Mouse (Mus musculus) CH12F3 (cell line): ENCODE data around the gene B4galnt1.

Experiments used
- in situ Hi-C: fragments of 300-500 bp; cut with MboI; formaldehyde crosslinking; loops from 2 replicates; pipeline ENCODE4 v1.14.3; 2020; ENCODE audit warnings: low sequenced_read_pairs

B4galnt1 gene

DNA sequence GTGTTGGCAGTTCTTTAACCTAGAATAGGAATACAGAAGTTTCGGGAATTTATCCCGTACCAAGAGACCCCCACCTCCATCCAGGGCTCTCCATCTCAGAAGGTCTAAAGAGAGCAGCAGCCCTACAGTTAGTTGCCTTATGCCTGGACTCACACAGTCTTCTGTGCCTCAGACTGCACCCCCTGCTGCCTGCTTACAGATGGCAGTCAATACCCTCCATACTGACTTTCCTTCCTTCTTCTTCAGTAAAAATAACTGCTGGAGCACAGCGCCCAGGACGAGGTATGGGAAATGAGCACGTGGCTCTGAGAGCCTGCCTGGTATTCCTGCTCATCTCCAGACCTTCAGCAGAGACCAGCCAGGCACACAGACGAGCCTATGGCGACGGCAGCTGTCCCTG lies 35.3 kb downstream of the B4galnt1 start:
- in situ Hi-C loops, result no loop called here

DNA sequence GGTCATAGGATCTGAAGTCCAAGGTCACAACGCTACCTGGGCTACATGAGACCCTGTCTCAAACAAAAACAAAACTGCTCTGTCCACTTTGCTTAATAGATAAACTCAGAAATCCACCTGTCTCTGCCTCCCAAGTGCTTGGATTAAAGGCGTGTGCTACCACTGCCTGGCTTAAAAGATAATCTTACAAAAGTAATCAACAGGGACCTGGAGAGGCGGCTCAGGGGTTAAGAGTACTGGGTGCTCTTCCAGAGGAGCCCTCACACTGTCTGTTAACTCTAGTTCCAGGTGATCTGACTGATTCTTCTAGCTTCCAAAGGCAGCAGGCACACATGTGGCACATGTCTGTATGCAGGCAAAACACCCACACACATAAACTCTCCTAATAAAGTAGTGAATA lies 38.1 kb downstream of the B4galnt1 start:
- in situ Hi-C loops, result no loop called here

DNA sequence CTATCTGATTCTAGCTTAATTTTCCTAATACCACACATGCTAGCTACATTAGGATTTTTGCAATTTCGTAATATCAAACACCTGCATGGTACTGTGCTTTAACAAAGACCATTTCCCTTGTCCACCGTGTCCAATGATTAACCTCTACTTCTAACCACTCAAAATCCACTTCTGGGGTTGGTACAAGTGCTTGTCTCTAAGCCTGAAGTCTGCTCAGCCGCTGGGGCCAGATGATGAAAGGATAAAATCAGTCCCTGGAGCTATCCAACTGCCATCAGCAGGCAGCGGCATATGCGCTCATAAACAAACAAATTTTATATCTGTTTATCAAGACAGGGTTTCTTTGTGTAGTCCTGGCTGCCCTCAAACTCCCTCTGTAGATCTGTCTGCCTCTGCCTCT lies 39.6 kb downstream of the B4galnt1 start:
- in situ Hi-C loops, result no loop called here

DNA sequence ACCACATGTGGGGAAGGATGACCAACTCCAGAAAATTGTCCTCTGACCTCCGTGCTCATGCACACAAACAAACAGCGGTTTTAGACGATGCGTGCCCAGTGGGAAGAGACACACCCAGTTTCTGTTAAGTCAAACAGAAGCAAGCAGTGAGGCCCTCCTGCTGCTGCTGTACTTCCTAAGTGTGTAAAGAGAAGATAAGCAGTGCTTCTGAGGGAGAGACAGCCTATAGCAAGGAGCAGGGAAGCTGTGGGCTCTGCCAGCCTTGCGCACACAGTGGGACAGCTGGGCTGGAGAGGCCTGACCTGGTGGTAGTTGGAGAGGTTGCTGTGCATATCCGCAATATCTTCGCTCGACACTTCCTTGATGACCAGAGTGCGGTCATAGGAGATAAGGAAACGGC lies 40.3 kb downstream of the B4galnt1 start:
- in situ Hi-C loops, result no loop called here

DNA sequence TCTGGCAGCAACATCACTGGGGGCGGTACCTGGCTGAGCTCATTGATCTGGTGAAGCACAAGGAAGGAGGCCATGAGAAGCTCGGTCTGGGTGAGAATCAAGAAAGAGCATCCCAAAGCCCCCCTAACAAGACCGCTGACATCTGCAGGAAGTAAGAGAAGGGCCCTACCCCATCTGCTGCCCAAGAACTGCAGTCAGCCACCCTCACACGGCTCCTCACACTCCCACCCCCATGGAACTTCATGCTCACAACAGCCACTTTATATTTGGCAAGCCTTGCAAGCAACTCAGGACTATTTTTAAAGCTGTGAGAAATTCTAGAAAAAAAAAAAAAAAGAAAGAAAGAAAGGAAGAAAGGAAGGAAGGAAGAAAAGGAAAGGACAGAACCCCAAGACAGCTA lies 43.9 kb downstream of the B4galnt1 start:
- in situ Hi-C loops, result no loop called here

DNA sequence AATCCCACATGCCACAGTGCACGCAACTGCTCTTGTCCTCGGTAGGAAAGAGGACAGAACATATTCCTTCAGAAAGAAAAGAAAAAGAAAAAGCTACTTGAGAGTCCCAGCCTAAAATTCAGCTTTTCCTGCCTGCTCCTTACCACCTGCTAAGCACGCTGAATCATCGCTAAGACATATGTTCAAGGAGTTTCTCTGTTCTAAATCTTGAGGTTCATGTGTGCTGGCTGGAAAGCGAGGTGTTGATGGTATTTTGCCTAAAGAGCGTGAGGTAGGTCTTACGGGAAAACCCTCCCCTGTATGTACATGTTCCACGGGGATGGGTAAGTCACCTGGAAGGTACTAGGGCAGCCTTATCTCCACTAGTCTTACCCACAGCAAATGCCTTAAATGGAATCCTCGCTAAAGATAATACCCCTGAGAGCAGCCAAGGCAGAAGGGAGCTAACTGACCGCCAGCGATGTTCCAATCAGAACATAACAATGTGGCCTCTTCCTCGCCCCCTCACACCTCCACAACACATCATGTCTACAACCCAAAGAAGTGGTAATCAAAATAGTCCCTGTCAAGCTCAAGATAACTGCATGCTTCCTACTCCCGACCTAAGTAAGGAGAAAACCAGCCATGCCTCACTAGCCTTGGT lies 45.0 kb downstream of the B4galnt1 start:
- in situ Hi-C loops, result no loop called here

DNA sequence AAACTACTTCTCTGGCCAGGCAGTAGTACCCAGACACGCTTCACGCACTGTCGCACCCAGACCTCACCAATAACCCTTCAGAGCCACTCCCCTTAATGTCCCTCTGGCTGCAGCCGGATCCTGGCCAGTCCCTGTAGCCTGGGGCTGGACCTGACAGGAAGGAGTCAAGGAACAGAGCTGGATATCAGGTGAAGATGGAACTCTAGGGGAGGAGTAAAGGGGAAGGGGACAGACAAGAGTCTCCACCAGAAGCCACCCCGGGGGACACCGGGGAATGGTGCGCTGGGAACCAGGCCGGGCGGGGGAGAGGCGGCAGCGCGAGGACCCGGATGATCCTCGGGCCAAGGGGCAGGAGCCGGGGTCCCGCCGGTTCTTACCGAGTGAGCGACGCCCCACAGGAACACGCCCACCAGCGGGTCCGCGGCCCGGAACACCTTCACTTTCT lies 46.0 kb downstream of the B4galnt1 start:
- in situ Hi-C loops, result no loop called here

DNA sequence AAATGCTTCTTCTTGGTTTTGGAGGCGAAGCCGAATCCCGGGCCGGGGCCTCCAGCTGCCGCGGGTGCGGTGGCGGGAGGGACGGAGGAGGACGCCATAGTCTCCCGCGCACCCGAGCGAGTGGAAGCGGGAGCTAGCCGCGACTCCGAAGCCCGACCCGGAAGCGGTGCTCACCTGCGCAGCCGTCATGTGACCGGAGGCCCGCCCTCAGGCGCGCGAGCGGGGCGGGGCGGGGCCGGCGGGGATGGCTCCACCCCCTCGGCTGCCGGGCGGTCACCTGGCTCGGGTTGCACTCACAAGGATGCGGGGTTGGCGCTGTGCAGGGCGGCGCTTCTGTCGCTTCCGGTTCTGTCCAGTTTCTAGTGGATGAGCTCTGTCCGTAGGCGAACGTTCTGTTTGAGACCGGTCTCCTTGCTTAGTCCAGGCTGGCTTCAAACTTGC lies 46.4 kb downstream of the B4galnt1 start, which contains the start of gene Pip4k2c:
Gene Pip4k2c (minus strand): TSS at position 172 of the 441 bp plus-strand sequence.
- in situ Hi-C loops, result no loop called here

DNA sequence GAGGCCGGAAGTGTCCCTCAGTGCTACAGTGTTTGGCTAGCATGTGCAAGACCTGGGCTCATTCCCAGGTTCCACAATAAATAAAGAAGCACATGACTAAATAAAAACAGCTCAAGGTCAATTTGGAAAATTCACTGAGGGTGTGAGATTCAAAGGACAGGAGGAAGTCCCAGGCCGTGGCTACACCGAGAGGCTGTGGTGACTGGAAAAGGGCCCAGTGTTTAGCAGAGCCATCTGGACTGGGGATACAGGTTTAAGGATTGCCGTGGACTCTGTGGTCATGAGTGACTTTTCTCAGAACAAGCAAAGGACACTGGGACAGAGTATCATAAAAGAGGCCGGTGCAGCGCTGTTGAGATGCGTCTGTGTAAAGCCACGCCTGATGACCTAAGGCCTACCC lies 48.2 kb downstream of the B4galnt1 start:
- in situ Hi-C loops, result no loop called here

DNA sequence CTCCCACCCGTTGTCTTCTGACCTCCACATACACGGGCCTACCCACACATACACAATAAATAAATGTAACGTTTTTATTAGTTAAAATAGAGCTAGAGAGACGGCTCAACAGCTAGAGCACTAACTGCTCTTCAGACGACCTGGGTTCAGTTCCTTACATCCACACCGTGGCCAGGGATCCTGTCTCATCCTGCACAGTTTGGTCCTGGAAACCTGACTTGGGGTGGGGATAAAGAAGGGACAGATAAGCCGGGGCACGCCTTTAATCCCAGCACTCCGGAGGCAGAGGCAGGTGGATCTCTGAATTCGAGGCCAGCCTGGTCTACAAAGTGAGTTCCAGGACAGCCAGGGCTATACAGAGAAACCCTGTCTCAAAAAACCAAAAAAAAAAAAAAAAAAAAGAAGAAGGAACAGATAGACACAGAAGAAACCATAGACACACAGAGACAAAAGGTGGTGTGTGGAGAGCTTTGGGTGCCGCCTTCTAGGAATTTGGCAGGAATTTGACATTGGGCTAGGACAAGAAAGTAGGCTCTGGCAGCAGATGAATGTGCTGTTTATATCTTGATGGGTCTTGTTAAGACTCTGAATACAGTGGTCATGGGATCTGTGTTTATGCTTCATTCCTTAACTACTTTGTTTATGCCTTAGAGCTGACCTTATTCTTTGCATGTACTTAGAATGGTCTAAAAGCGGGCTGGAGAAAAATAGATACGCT lies 48.8 kb downstream of the B4galnt1 start:
- in situ Hi-C loops, result no loop called here

DNA sequence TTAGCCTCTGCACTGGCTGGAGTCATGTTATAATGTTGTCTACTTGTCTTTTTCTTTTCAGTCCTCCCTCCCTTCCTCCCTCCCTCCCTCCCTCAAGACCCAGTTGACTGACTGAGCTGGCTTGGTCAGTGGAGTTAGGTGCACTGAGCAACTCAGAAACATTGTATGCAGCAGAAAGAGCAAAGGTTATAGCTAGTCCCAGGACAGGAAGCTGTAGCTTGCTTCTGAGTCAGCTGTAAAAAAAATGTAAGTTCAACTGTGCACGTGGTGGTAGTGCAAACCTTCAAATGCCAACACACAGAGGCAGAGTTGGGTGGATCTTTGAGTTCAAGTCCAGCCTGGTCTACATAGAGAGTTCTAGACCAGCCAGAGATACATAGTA lies 49.4 kb downstream of the B4galnt1 start:
- in situ Hi-C loops, result no loop called here

DNA sequence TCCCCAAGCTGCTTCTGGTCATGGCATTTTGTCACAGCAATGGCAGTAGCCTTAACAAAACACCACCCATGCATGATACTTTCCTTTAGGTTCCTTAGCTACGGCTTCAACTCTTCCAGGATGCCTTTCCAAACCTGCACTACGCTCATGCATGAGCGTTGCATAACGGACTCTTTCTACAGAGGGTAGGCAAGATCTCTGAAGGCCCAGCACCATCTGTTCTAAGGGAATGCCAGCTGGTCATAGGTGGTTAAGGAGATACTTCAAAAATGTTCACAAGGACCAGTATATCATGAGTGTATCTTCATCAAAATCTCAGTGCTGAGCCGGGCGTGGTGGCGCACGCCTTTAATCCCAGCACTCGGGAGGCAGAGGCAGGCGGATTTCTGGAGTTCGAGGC lies 51.4 kb downstream of the B4galnt1 start:
- in situ Hi-C loops, result no loop called here

DNA sequence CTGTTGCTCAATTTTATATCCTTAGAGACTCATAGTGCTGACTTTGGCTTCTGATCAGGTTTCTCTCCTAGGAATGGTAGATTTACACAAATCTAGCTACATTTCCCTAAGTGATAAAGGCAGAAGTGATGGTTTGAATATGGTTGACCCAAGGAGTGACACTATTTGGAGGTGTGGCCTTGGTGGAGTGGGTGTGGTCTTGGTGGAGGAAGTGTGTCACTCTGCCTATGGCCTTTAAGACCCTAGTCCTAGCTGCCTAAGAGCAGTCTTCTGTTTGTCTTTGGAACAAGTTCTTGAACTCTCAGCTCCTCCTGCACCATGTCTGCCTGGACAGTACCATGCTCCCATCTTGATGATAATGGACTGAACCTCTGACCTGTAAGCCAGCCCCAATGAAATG lies 52.2 kb downstream of the B4galnt1 start:
- in situ Hi-C loops, result no loop called here

DNA sequence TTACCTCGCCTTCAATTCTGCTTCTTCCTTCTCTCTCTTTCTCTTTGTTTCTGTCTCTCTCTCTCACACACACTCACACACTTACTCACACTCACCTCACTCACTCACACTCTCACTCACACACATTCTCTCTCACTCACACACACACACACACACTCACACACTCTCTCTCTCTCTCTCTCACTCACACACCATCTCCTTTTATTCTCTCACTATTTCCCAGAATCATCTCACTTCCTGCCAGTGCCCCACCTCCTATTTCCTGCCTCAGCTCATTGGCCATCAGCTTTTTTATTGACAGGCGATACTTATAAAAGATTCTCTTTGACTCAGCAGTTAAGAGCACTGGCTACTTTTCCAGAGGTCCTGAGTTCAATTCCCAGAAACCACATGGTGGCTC lies 53.3 kb downstream of the B4galnt1 start:
- in situ Hi-C loops, result no loop called here
